Mouse (Mus musculus): ENCODE measurements around the gene B4galnt4. TPM values are rescaled to one million over a fixed set of nuclear protein-coding genes. Genes with fewer than 3 reads are reported as not detected.

B4galnt4 gene
- total and polyA plus RNA-seq, 3 experiments = 1.4 to 3.0 (median 1.7) TPM

GRCm38 (mm10) chr7:141072017-141072745 lies 11.3 kb downstream of the B4galnt4 start:
- DNase-seq = no peak

GRCm38 (mm10) chr7:141073782-141074181 lies 12.9 kb downstream of the B4galnt4 start:
- DNase-seq = no peak

GRCm38 (mm10) chr7:141077841-141078240 lies 16.9 kb downstream of the B4galnt4 start, which contains the start of gene Pkp3:
Gene Pkp3, plus strand, starts transcription at chr7:141078218.
- DNase-seq = no peak

GRCm38 (mm10) chr7:141078876-141079275 lies 18.0 kb downstream of the B4galnt4 start:
- DNase-seq = no peak

- DNase-seq = no peak
Measured at GRCm38 (mm10) chr7:141079481-141080449, 18.9 kb downstream of the B4galnt4 start.

- DNase-seq = no peak
Measured at GRCm38 (mm10) chr7:141087894-141088293, 27.0 kb downstream of the B4galnt4 start.

- no peak for DNase-seq
Measured at GRCm38 (mm10) chr7:141088473-141088872, 27.6 kb downstream of the B4galnt4 start.

GRCm38 (mm10) chr7:141090228-141090627 lies 29.3 kb downstream of the B4galnt4 start:
- peak; percentile 53 for DNase-seq

- peak; percentile 94 for DNase-seq
Measured at GRCm38 (mm10) chr7:141092051-141092735, 31.3 kb downstream of the B4galnt4 start.

- no peak for DNase-seq
Measured at GRCm38 (mm10) chr7:141093950-141094349, 33.0 kb downstream of the B4galnt4 start.

- no peak for DNase-seq
Measured at GRCm38 (mm10) chr7:141094487-141095205, 33.7 kb downstream of the B4galnt4 start.

- DNase-seq = no peak
Measured at GRCm38 (mm10) chr7:141096021-141096420, 35.1 kb downstream of the B4galnt4 start.

- peak; percentile 81 for DNase-seq
Measured at GRCm38 (mm10) chr7:141096649-141097056, 35.7 kb downstream of the B4galnt4 start.

- no peak for DNase-seq
Measured at GRCm38 (mm10) chr7:141097177-141097576, 36.3 kb downstream of the B4galnt4 start.

- no peak for DNase-seq
Measured at GRCm38 (mm10) chr7:141099911-141100691, 39.2 kb downstream of the B4galnt4 start, which contains the start of gene Sigirr. Gene Sigirr, minus strand, starts transcription at chr7:141100572.

- DNase-seq = no peak
Measured at GRCm38 (mm10) chr7:141103161-141103560, 42.3 kb downstream of the B4galnt4 start.

GRCm38 (mm10) chr7:141115874-141116273 lies 55.0 kb downstream of the B4galnt4 start:
- DNase-seq = no peak

- DNase-seq = no peak
Measured at GRCm38 (mm10) chr7:141117636-141118035, 56.7 kb downstream of the B4galnt4 start, which contains the start of gene Ano9. Gene Ano9, minus strand, starts transcription at chr7:141117806.

- no peak for DNase-seq
Measured at GRCm38 (mm10) chr7:141119487-141119886, 58.6 kb downstream of the B4galnt4 start.

GRCm38 (mm10) chr7:141120605-141121004 lies 59.7 kb downstream of the B4galnt4 start:
- no peak for DNase-seq

All from adrenal gland, adult 2 months (tissue).